Mouse (Mus musculus): ENCODE measurements around the gene Nudt9.

GRCm38 (mm10) chr5:104047200-104048105 lies 1.3 kb downstream of the Nudt9 start:
- no peak for TF ChIP-seq CTCF (conservative IDR thresholded peaks at IDR 0.05; ENCODE audit: low read length)
- TF ChIP-seq POU5F1 (IDR thresholded peaks at IDR 0.05; ENCODE audit: borderline replicate concordance, low read length), result no peak
- no peak for TF ChIP-seq NANOG (IDR thresholded peaks at IDR 0.05; ENCODE audit: borderline replicate concordance, low read length)
